Mouse (Mus musculus): Measurements from ENCODE around the gene Pink1.

DNA sequence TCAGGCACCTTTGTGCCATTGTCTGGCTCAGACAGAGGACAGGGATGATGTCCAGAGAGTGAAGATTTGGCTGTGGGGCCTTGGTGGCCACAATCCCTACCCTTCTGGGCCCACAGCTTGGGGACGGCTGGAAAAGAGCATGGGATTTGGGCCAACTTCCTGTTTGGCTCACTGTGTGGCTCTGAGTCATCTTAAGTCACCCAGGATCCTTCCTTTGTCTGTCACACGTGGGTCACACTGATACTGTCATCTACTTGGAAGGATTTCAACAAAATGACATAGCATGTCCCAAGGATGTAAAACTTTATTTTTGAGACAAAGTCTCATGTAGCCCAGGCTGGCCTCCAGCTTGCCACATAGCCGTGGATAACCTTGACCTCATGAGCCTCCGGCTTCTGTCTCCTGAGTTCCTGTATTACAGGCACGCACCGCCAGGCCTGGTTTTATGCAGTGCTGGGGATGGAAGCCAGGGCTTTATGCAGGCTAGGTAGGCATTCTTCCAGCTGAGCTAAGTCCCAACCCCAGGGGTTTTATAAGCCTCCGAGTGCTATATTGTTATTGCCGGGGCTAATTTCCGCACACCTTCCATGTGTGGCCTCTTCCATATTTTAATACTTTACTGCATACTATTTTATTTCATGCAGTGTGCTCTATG lies 18.9 kb upstream of the Pink1 start:
- TF ChIP-seq CTCF (IDR thresholded peaks at IDR 0.05; ENCODE audit: control insufficient read depth, insufficient read depth, insufficient replicate concordance, low read depth, low read length), result no peak
- no peak for TF ChIP-seq POLR2A (IDR thresholded peaks at IDR 0.05; ENCODE audit: control insufficient read depth, low read depth, low read length)

All from testis, adult 2 months (tissue).